Mouse (Mus musculus) heart, embryonic 12.5 days (tissue): ENCODE data around the gene Rnf148. TPM values are rescaled to one million over a fixed set of nuclear protein-coding genes. Genes with fewer than 3 reads are reported as not detected.

Source experiments
- ATAC-seq: fragments of 200-750 bp; cut with Nextera tagmentation; 2 replicates; pipeline ENCODE4 v1.8.0; 2017; ENCODE audit warnings: moderate TSS enrichment, moderate library complexity; ENCODE audit not compliant: insufficient number of reproducible peaks, low FRiP score
- H3K27ac ChIP-seq: fragments of 300-500 bp; sonication (generic); 2 replicates; pipeline ENCODE4 v1.5.1; 2016; ENCODE audit warnings: mild to moderate bottlenecking, moderate library complexity; ENCODE audit not compliant: poor library complexity, severe bottlenecking
- H3K27me3 ChIP-seq: fragments of 300-500 bp; sonication (generic); replicated peaks from 2 replicates; pipeline ENCODE4 v1.6.1; 2016; ENCODE audit warnings: mild to moderate bottlenecking, moderate library complexity
- H3K36me3 ChIP-seq: fragments of 300-500 bp; sonication (generic); 2 replicates; pipeline ENCODE4 v1.6.1; 2016; ENCODE audit warnings: mild to moderate bottlenecking, moderate library complexity
- H3K4me1 ChIP-seq: fragments of 300-500 bp; sonication (generic); replicated peaks from 2 replicates; pipeline ENCODE4 v1.6.1; 2016; ENCODE audit warnings: mild to moderate bottlenecking
- H3K4me2 ChIP-seq: fragments of 300-500 bp; sonication (generic); 2 replicates; pipeline ENCODE4 v1.6.1; 2016; ENCODE audit warnings: mild to moderate bottlenecking, moderate library complexity
- H3K4me3 ChIP-seq: fragments of 300-500 bp; sonication (generic); 2 replicates; pipeline ENCODE4 v1.5.1; 2016; ENCODE audit warnings: mild to moderate bottlenecking
- H3K9ac ChIP-seq: fragments of 300-500 bp; sonication (generic); 2 replicates; pipeline ENCODE4 v1.6.1; 2016; ENCODE audit warnings: mild to moderate bottlenecking, moderate library complexity
- H3K9me3 ChIP-seq: fragments of 300-500 bp; sonication (generic); replicated peaks from 2 replicates; pipeline ENCODE4 v1.6.1; 2016; ENCODE audit warnings: mild to moderate bottlenecking, moderate library complexity
- WGBS: fragments of 180-500 bp; shearing (Covaris S2); methylation state at CpG from one replicate; pipeline ENCODE4 v1.1.7; 2016; 5-methylcytosine and 5-hydroxymethylcytosine counted together
- polyA plus RNA-seq: library from polyadenylated mRNA; unstranded; fragments of >200 nt; fragmentation: Nextera tagmentation; extraction: Ambion mirVana; gene quantifications from 2 replicates; pipeline ENCODE4 v1.2.1, GENCODE M21; 2016

The Rnf148 gene
- not detected in 2 replicates for polyA plus RNA-seq

- 83% methylated on average over 2 of the region's 2 CpGs for WGBS
- no peak within 1 kb of the TSS for H3K9ac ChIP-seq
- no peaks in the 10 kb centered on the region for H3K9me3 ChIP-seq
- no peaks in the 10 kb centered on the region for H3K27me3 ChIP-seq
- ATAC-seq, result no peak
- H3K4me1 ChIP-seq, result no peaks in the 10 kb centered on the region
- H3K36me3 ChIP-seq, result no peaks in the 10 kb centered on the region
- H3K4me2 ChIP-seq, result no peak within 1 kb of the TSS
- H3K4me3 ChIP-seq, result no peak within 1 kb of the TSS
- no peak within 1 kb of the TSS for H3K27ac ChIP-seq
Observed at GRCm38 (mm10) chr6:23655036-23655435, at the start of gene Rnf148. Rnf148 (minus strand) TSS chr6:23655136.

GRCm38 (mm10) chr6:23700879-23701278 is 45.9 kb upstream of the Rnf148 start:
- Histone ChIP-seq H3K4me3 (no peak overlapping the region), H3K27me3 (no peaks in the 10 kb centered on the region), H3K27ac (no peak overlapping the region), H3K36me3 (no peaks in the 10 kb centered on the region), H3K9ac (no peak overlapping the region), H3K4me1 (no peaks in the 10 kb centered on the region), H3K9me3 (no peaks in the 10 kb centered on the region), H3K4me2 (no peak overlapping the region)
- 76% methylated on average over 3 of the region's 3 CpGs for WGBS
- no peak for ATAC-seq

- no peak overlapping the region for H3K9ac ChIP-seq
- H3K4me1 ChIP-seq, result no peaks in the 10 kb centered on the region
- 67% methylated on average over 1 of the region's 1 CpGs for WGBS
- H3K9me3 ChIP-seq, result no peaks in the 10 kb centered on the region
- ATAC-seq, result no peak
- H3K27ac ChIP-seq, result no peak overlapping the region
- H3K36me3 ChIP-seq, result no peaks in the 10 kb centered on the region
- H3K4me2 ChIP-seq, result no peak overlapping the region
- no peak overlapping the region for H3K4me3 ChIP-seq
- no peaks in the 10 kb centered on the region for H3K27me3 ChIP-seq
Observed at GRCm38 (mm10) chr6:23678172-23678571, 23.2 kb upstream of the Rnf148 start.

GRCm38 (mm10) chr6:23650205-23650604 is 4.7 kb downstream of the Rnf148 start, which contains the start of gene Rnf133:
Rnf133 (minus strand) TSS chr6:23650305.
- H3K4me1 ChIP-seq, result no peaks in the 10 kb centered on the region
- no peak within 1 kb of the TSS for H3K27ac ChIP-seq
- no peaks in the 10 kb centered on the region for H3K27me3 ChIP-seq
- no peak within 1 kb of the TSS for H3K4me3 ChIP-seq
- no peaks in the 10 kb centered on the region for H3K36me3 ChIP-seq
- H3K4me2 ChIP-seq, result no peak within 1 kb of the TSS
- 76% methylated on average over 2 of the region's 2 CpGs for WGBS
- H3K9ac ChIP-seq, result no peak within 1 kb of the TSS
- H3K9me3 ChIP-seq, result no peaks in the 10 kb centered on the region
- ATAC-seq, result no peak

GRCm38 (mm10) chr6:23648732-23649131 is 6.2 kb downstream of the Rnf148 start:
- Histone ChIP-seq H3K9me3 (no peaks in the 10 kb centered on the region), H3K9ac (no peak overlapping the region), H3K4me2 (no peak overlapping the region), H3K4me3 (no peak overlapping the region), H3K27ac (no peak overlapping the region), H3K27me3 (no peaks in the 10 kb centered on the region), H3K36me3 (no peaks in the 10 kb centered on the region), H3K4me1 (no peaks in the 10 kb centered on the region)
- ATAC-seq, result no peak
- WGBS, result 70% methylated on average over 8 of the region's 8 CpGs

- no peaks in the 10 kb centered on the region for H3K36me3 ChIP-seq
- H3K27ac ChIP-seq, result no peak overlapping the region
- H3K9ac ChIP-seq, result no peak overlapping the region
- WGBS, result 64% methylated on average over 7 of the region's 7 CpGs
- H3K9me3 ChIP-seq, result no peaks in the 10 kb centered on the region
- no peak overlapping the region for H3K4me2 ChIP-seq
- no peaks in the 10 kb centered on the region for H3K27me3 ChIP-seq
- no peak for ATAC-seq
- H3K4me1 ChIP-seq, result no peaks in the 10 kb centered on the region
- no peak overlapping the region for H3K4me3 ChIP-seq
Observed at GRCm38 (mm10) chr6:23647627-23648247, 7.2 kb downstream of the Rnf148 start.

GRCm38 (mm10) chr6:23637081-23637480 is 17.9 kb downstream of the Rnf148 start:
- Histone ChIP-seq H3K27me3 (no peaks in the 10 kb centered on the region), H3K27ac (no peak overlapping the region), H3K4me1 (no peaks in the 10 kb centered on the region), H3K9ac (no peak overlapping the region), H3K4me3 (no peak overlapping the region), H3K36me3 (no peaks in the 10 kb centered on the region), H3K4me2 (no peak overlapping the region), H3K9me3 (no peaks in the 10 kb centered on the region)
- 69% methylated on average over 3 of the region's 3 CpGs for WGBS
- ATAC-seq, result no peak

- no peak overlapping the region for H3K9ac ChIP-seq
- WGBS, result 84% methylated on average over 3 of the region's 3 CpGs
- no peak overlapping the region for H3K4me3 ChIP-seq
- H3K9me3 ChIP-seq, result no peaks in the 10 kb centered on the region
- no peaks in the 10 kb centered on the region for H3K36me3 ChIP-seq
- H3K4me2 ChIP-seq, result no peak overlapping the region
- no peaks in the 10 kb centered on the region for H3K27me3 ChIP-seq
- H3K27ac ChIP-seq, result no peak overlapping the region
- H3K4me1 ChIP-seq, result no peaks in the 10 kb centered on the region
- ATAC-seq, result no peak
Observed at GRCm38 (mm10) chr6:23635208-23635607, 19.7 kb downstream of the Rnf148 start.

GRCm38 (mm10) chr6:23634016-23634415 is 20.9 kb downstream of the Rnf148 start:
- Histone ChIP-seq H3K9ac (no peak overlapping the region), H3K4me2 (no peak overlapping the region), H3K4me3 (no peak overlapping the region), H3K27me3 (no peaks in the 10 kb centered on the region), H3K4me1 (no peaks in the 10 kb centered on the region), H3K36me3 (no peaks in the 10 kb centered on the region), H3K27ac (no peak overlapping the region), H3K9me3 (no peaks in the 10 kb centered on the region)
- ATAC-seq, result no peak
- 77% methylated on average over 9 of the region's 9 CpGs for WGBS

- Histone ChIP-seq H3K4me3 (no peak overlapping the region), H3K9me3 (no peaks in the 10 kb centered on the region), H3K9ac (no peak overlapping the region), H3K36me3 (no peaks in the 10 kb centered on the region), H3K27ac (no peak overlapping the region), H3K4me1 (no peaks in the 10 kb centered on the region), H3K27me3 (no peaks in the 10 kb centered on the region), H3K4me2 (no peak overlapping the region)
- no peak for ATAC-seq
- WGBS, result 24% methylated on average over 4 of the region's 4 CpGs
Observed at GRCm38 (mm10) chr6:23630465-23630864, 24.5 kb downstream of the Rnf148 start.
